ENCODE assay signal across 8 mouse cellular contexts in genomic region chr9:99435619-99436181, GRCm38 (mm10). TPM values are rescaled to one million over a fixed set of nuclear protein-coding genes. Genes with fewer than 3 reads are reported as not detected.
DNase-seq lines count a peak whose midpoint lies in the region; ATAC-seq lines count a peak whose summit lies in the region.

No protein-coding gene starts in this region.

- H3K4me1 ChIP-seq in forebrain, embryonic 11.5 days (replicated peaks; ENCODE audit: control insufficient read depth, insufficient read depth, low read length), result peaks cover 9% of the 10 kb centered on the region; the same call in 1 of the 2 replicates
- peaks cover 32% of the 10 kb centered on the region for H3K4me1 ChIP-seq in hindbrain, embryonic 12.5 days
- H3K4me1 ChIP-seq in liver, embryonic 11.5 days (replicated peaks; ENCODE audit: control insufficient read depth, insufficient read depth, low read length), result peaks cover 4% of the 10 kb centered on the region; the same call in 1 of the 2 replicates

- intact Hi-C loops in heart, postnatal 25 days (cut with DNase I), result loop anchor here (5.0 kb wide), 2 partner anchors 58 to 193 kb away; partner anchors contain the start of gene Cep70

- peak overlapping the region; percentile 72 for H3K4me3 ChIP-seq in forebrain, embryonic 11.5 days (ENCODE audit: low read depth, low read length)
- peak overlapping the region; percentile 76 for H3K4me3 ChIP-seq in hindbrain, embryonic 12.5 days
- H3K4me3 ChIP-seq in liver, embryonic 11.5 days (ENCODE audit: low read depth, low read length), result peak overlapping the region; percentile 72

- WGBS in forebrain, embryonic 11.5 days, result 14% methylated on average over 16 of the region's 16 CpGs
- 11% methylated on average over 16 of the region's 16 CpGs for WGBS in hindbrain, embryonic 12.5 days
- WGBS in liver, embryonic 11.5 days, result 37% methylated on average over 16 of the region's 16 CpGs

- H3K4me2 ChIP-seq in forebrain, embryonic 11.5 days (ENCODE audit: low read depth, low read length, severe bottlenecking), result peak overlapping the region; percentile 74
- peak overlapping the region; percentile 84 for H3K4me2 ChIP-seq in hindbrain, embryonic 12.5 days (replicated peaks)
- H3K4me2 ChIP-seq in liver, embryonic 11.5 days, result peak overlapping the region; percentile 94

- no peak overlapping the region for H3K27ac ChIP-seq in forebrain, embryonic 11.5 days (ENCODE audit: low read depth, low read length)
- peak overlapping the region; percentile 89 for H3K27ac ChIP-seq in hindbrain, embryonic 12.5 days
- no peak overlapping the region for H3K27ac ChIP-seq in liver, embryonic 11.5 days (ENCODE audit: low read depth, low read length)

- peak overlapping the region; percentile 88 for H3K9ac ChIP-seq in forebrain, embryonic 11.5 days (ENCODE audit: low read length)
- peak overlapping the region; percentile 90 for H3K9ac ChIP-seq in hindbrain, embryonic 12.5 days
- peak overlapping the region; percentile 60 for H3K9ac ChIP-seq in liver, embryonic 11.5 days (ENCODE audit: low read depth, low read length)

- H3K9me3 ChIP-seq in forebrain, embryonic 11.5 days (ENCODE audit: control insufficient read depth, low read length), result no peaks in the 10 kb centered on the region
- H3K9me3 ChIP-seq in hindbrain, embryonic 12.5 days (replicated peaks), result no peaks in the 10 kb centered on the region
- no peaks in the 10 kb centered on the region for H3K9me3 ChIP-seq in liver, embryonic 11.5 days (ENCODE audit: control insufficient read depth, low read length)

- no peaks in the 10 kb centered on the region for H3K36me3 ChIP-seq in forebrain, embryonic 11.5 days (ENCODE audit: control insufficient read depth, insufficient read depth, low read length)
- H3K36me3 ChIP-seq in hindbrain, embryonic 12.5 days, result no peaks in the 10 kb centered on the region
- no peaks in the 10 kb centered on the region for H3K36me3 ChIP-seq in liver, embryonic 11.5 days (ENCODE audit: control insufficient read depth, insufficient read depth, low read length)

- peaks cover 8% of the 10 kb centered on the region for H3K27me3 ChIP-seq in forebrain, embryonic 11.5 days (ENCODE audit: control insufficient read depth, insufficient read depth, low read length)
- peaks cover 20% of the 10 kb centered on the region for H3K27me3 ChIP-seq in hindbrain, embryonic 12.5 days
- peaks cover 48% of the 10 kb centered on the region for H3K27me3 ChIP-seq in liver, embryonic 11.5 days (replicated peaks; ENCODE audit: control insufficient read depth, insufficient read depth, low read length)

- DNase-seq in heart, adult 11 months, result peak; percentile 93
- no peak for DNase-seq in heart, postnatal 25 days (ENCODE audit: low spot score)
- DNase-seq in adrenal gland, adult 8-10 months, result peak; percentile 47
- peak; percentile 70 for DNase-seq in forebrain, embryonic 11.5 days (ENCODE audit: low spot score)
- no peak for DNase-seq in liver, embryonic 11.5 days (ENCODE audit: low spot score)
- peak; percentile 34 for DNase-seq in neural tube, embryonic 10.5 days (ENCODE audit: extremely low spot score, low spot score)

- peak; percentile 31 for ATAC-seq in forebrain, embryonic 11.5 days (replicated peaks; ENCODE audit: low FRiP score)
- ATAC-seq in hindbrain, embryonic 12.5 days (ENCODE audit: low FRiP score), result peak; percentile 49
- ATAC-seq in liver, embryonic 11.5 days (replicated peaks; ENCODE audit: low FRiP score), result no peak
- ATAC-seq in erythroid progenitor cell, adult 5-6 weeks (replicated peaks; ENCODE audit: low FRiP score, poor library complexity, severe bottlenecking), result no peak

RNA-seq across cellular contexts. Expression of gene Mras, which starts 1.5 kb away (rescaled TPM):
- total RNA-seq in heart, postnatal 25 days (2021), result 1 to 10 TPM; 4.8 to 6.8 TPM
- 100 to 1,000 TPM in 2 of 4 experiments, 10 to 100 TPM in 2; 57.5 to 105 (median 81.7) TPM for total RNA-seq in adrenal gland, adult 8-10 months (2022)
- 15.5 and 16.8 TPM in 2 replicates for polyA plus RNA-seq in forebrain, embryonic 11.5 days (2014; fragmentation: Nextera tagmentation; extraction: Ambion mirVana)
- polyA plus RNA-seq in hindbrain, embryonic 12.5 days (2016; fragmentation: Nextera tagmentation; extraction: Ambion mirVana), result 28.1 and 36.2 TPM in 2 replicates
- polyA plus RNA-seq in liver, embryonic 11.5 days (2014; fragmentation: Nextera tagmentation; extraction: Ambion mirVana), result 4.8 and 5.5 TPM in 2 replicates
- total RNA-seq in erythroid progenitor cell, adult 5-6 weeks (2015; ENCODE audit: low replicate concordance), result 14.3 TPM in 1 of 2 replicates, not detected in the other
- total RNA-seq in erythroid progenitor cell, adult 5-6 weeks (2017; ENCODE audit: low replicate concordance), result 0.08 and 0.13 TPM in 2 replicates

RNA-seq across cellular contexts. Expression of gene Nme9, which starts 15.6 kb away (rescaled TPM):
- not detected for total RNA-seq in heart, postnatal 25 days (2021)
- total RNA-seq in adrenal gland, adult 8-10 months (2022), result not detected
- not detected in 2 replicates for polyA plus RNA-seq in forebrain, embryonic 11.5 days (2014; fragmentation: Nextera tagmentation; extraction: Ambion mirVana)
- polyA plus RNA-seq in hindbrain, embryonic 12.5 days (2016; fragmentation: Nextera tagmentation; extraction: Ambion mirVana), result 0.83 and 1.4 TPM in 2 replicates
- polyA plus RNA-seq in liver, embryonic 11.5 days (2014; fragmentation: Nextera tagmentation; extraction: Ambion mirVana), result not detected in 2 replicates
- total RNA-seq in erythroid progenitor cell, adult 5-6 weeks (2015; ENCODE audit: low replicate concordance), result not detected in 2 replicates
- total RNA-seq in erythroid progenitor cell, adult 5-6 weeks (2017; ENCODE audit: low replicate concordance), result 1.2 TPM in 1 of 2 replicates, not detected in the other

Comparison
In these comparisons a context has a peak if more than half of its experiments do, and no peak if none do; other contexts are left out.
1. DNase-seq: peak in heart, adult 11 months (single experiment), adrenal gland, adult 8-10 months (single experiment), forebrain, embryonic 11.5 days (single experiment) and neural tube, embryonic 10.5 days (single experiment); none in heart, postnatal 25 days (single experiment) and liver, embryonic 11.5 days (single experiment).
2. ATAC-seq: peak in forebrain, embryonic 11.5 days (single experiment) and hindbrain, embryonic 12.5 days (single experiment); none in liver, embryonic 11.5 days (single experiment) and erythroid progenitor cell, adult 5-6 weeks (single experiment).
3. Peak in every context shown above with its lines, with median percentiles within 50 percentile points of each other: H3K4me2 ChIP-seq, H3K4me3 ChIP-seq and H3K9ac ChIP-seq.